Mouse (Mus musculus): Measurements from ENCODE around the gene Il18. TPM values are rescaled to one million over a fixed set of nuclear protein-coding genes. Genes with fewer than 3 reads are reported as not detected.

The Il18 gene
- polyA plus RNA-seq, 1 experiment from 2014 or later: 13.3 TPM

- Histone ChIP-seq H3K4me2 (ENCODE audit: low read depth, low read length) (no peak overlapping the region), H3K9ac (ENCODE audit: low read depth, low read length) (no peak overlapping the region), H3K27ac (ENCODE audit: low read length) (peak overlapping the region; percentile 8; the same call in 1 of the 2 replicates), H3K4me1 (ENCODE audit: control insufficient read depth, low read depth, low read length) (peaks cover 2% of the 10 kb centered on the region), H3K36me3 (ENCODE audit: control insufficient read depth, insufficient read depth) (peaks cover 3% of the 10 kb centered on the region; the same call in 1 of the 2 replicates), H3K4me3 (ENCODE audit: low read depth, low read length) (no peak overlapping the region), H3K27me3 (ENCODE audit: control insufficient read depth, insufficient read depth, low read depth, low read length) (no peaks in the 10 kb centered on the region), H3K9me3 (replicated peaks; ENCODE audit: control insufficient read depth, low read length) (no peaks in the 10 kb centered on the region)
- WGBS (ENCODE audit: insufficient replicate concordance): 48% methylated on average over 10 of the region's 10 CpGs
- ATAC-seq (ENCODE audit: low read depth): peak; percentile 5; the same call in 1 of the 2 replicates
Observed at GRCm38 (mm10) chr9:50590856-50591518, 36.4 kb downstream of the Il18 start.

- Histone ChIP-seq H3K36me3 (ENCODE audit: control insufficient read depth, insufficient read depth) (peaks cover 21% of the 10 kb centered on the region), H3K9me3 (replicated peaks; ENCODE audit: control insufficient read depth, low read length) (no peaks in the 10 kb centered on the region), H3K27ac (ENCODE audit: low read length) (no peak overlapping the region), H3K4me3 (ENCODE audit: low read depth, low read length) (no peak overlapping the region), H3K4me1 (ENCODE audit: control insufficient read depth, low read depth, low read length) (peaks cover 2% of the 10 kb centered on the region), H3K4me2 (ENCODE audit: low read depth, low read length) (no peak overlapping the region), H3K27me3 (ENCODE audit: control insufficient read depth, insufficient read depth, low read depth, low read length) (no peaks in the 10 kb centered on the region), H3K9ac (ENCODE audit: low read depth, low read length) (no peak overlapping the region)
- no peak for ATAC-seq (ENCODE audit: low read depth)
- WGBS (ENCODE audit: insufficient replicate concordance): 73% methylated on average over 9 of the region's 9 CpGs
Observed at GRCm38 (mm10) chr9:50592955-50593354, 38.3 kb downstream of the Il18 start.

- Histone ChIP-seq H3K27me3 (ENCODE audit: control insufficient read depth, insufficient read depth, low read depth, low read length) (no peaks in the 10 kb centered on the region), H3K36me3 (ENCODE audit: control insufficient read depth, insufficient read depth) (peaks cover 27% of the 10 kb centered on the region), H3K4me1 (ENCODE audit: control insufficient read depth, low read depth, low read length) (peaks cover 2% of the 10 kb centered on the region), H3K27ac (ENCODE audit: low read length) (no peak overlapping the region), H3K9me3 (replicated peaks; ENCODE audit: control insufficient read depth, low read length) (no peaks in the 10 kb centered on the region), H3K4me3 (ENCODE audit: low read depth, low read length) (no peak overlapping the region), H3K4me2 (ENCODE audit: low read depth, low read length) (no peak overlapping the region), H3K9ac (ENCODE audit: low read depth, low read length) (no peak overlapping the region)
- 61% methylated on average over 3 of the region's 3 CpGs for WGBS (ENCODE audit: insufficient replicate concordance)
- no peak for ATAC-seq (ENCODE audit: low read depth)
Observed at GRCm38 (mm10) chr9:50593544-50593943, 38.9 kb downstream of the Il18 start.

GRCm38 (mm10) chr9:50594794-50595417 is 40.3 kb downstream of the Il18 start:
- Histone ChIP-seq H3K27ac (ENCODE audit: low read length) (peak overlapping the region; percentile 81), H3K4me1 (ENCODE audit: control insufficient read depth, low read depth, low read length) (peaks cover 2% of the 10 kb centered on the region), H3K36me3 (ENCODE audit: control insufficient read depth, insufficient read depth) (peaks cover 36% of the 10 kb centered on the region), H3K4me2 (ENCODE audit: low read depth, low read length) (no peak overlapping the region), H3K27me3 (ENCODE audit: control insufficient read depth, insufficient read depth, low read depth, low read length) (no peaks in the 10 kb centered on the region), H3K9me3 (replicated peaks; ENCODE audit: control insufficient read depth, low read length) (no peaks in the 10 kb centered on the region), H3K9ac (ENCODE audit: low read depth, low read length) (no peak overlapping the region), H3K4me3 (ENCODE audit: low read depth, low read length) (no peak overlapping the region)
- ATAC-seq (ENCODE audit: low read depth): peak; percentile 84
- 65% methylated on average over 12 of the region's 12 CpGs for WGBS (ENCODE audit: insufficient replicate concordance)

GRCm38 (mm10) chr9:50596973-50597372 is 42.3 kb downstream of the Il18 start:
- Histone ChIP-seq H3K4me2 (ENCODE audit: low read depth, low read length) (no peak overlapping the region), H3K9ac (ENCODE audit: low read depth, low read length) (no peak overlapping the region), H3K9me3 (replicated peaks; ENCODE audit: control insufficient read depth, low read length) (no peaks in the 10 kb centered on the region), H3K36me3 (ENCODE audit: control insufficient read depth, insufficient read depth) (peaks cover 42% of the 10 kb centered on the region), H3K4me1 (ENCODE audit: control insufficient read depth, low read depth, low read length) (peaks cover 13% of the 10 kb centered on the region), H3K27me3 (ENCODE audit: control insufficient read depth, insufficient read depth, low read depth, low read length) (no peaks in the 10 kb centered on the region), H3K27ac (ENCODE audit: low read length) (no peak overlapping the region), H3K4me3 (ENCODE audit: low read depth, low read length) (no peak overlapping the region)
- no peak for ATAC-seq (ENCODE audit: low read depth)
- 87% methylated on average over 8 of the region's 8 CpGs for WGBS (ENCODE audit: insufficient replicate concordance)

- Histone ChIP-seq H3K4me1 (ENCODE audit: control insufficient read depth, low read depth, low read length) (peaks cover 30% of the 10 kb centered on the region), H3K9me3 (replicated peaks; ENCODE audit: control insufficient read depth, low read length) (no peaks in the 10 kb centered on the region), H3K27ac (ENCODE audit: low read length) (peak overlapping the region; percentile 89), H3K27me3 (ENCODE audit: control insufficient read depth, insufficient read depth, low read depth, low read length) (no peaks in the 10 kb centered on the region), H3K4me2 (ENCODE audit: low read depth, low read length) (peak overlapping the region; percentile 93), H3K9ac (ENCODE audit: low read depth, low read length) (peak overlapping the region; percentile 13; the same call in 1 of the 2 replicates), H3K4me3 (ENCODE audit: low read depth, low read length) (peak overlapping the region; percentile 90), H3K36me3 (ENCODE audit: control insufficient read depth, insufficient read depth) (peaks cover 39% of the 10 kb centered on the region)
- peak; percentile 30; the same call in 1 of the 2 replicates for ATAC-seq (ENCODE audit: low read depth)
- WGBS (ENCODE audit: insufficient replicate concordance): 9% methylated on average over 6 of the region's 6 CpGs
Observed at GRCm38 (mm10) chr9:50601536-50601935, 46.9 kb downstream of the Il18 start.

- H3K4me2 ChIP-seq (ENCODE audit: low read depth, low read length): peak overlapping the region; percentile 93
- WGBS (ENCODE audit: insufficient replicate concordance): 31% methylated on average over 7 of the region's 7 CpGs
- no peak for ATAC-seq (ENCODE audit: low read depth)
- peaks cover 30% of the 10 kb centered on the region for H3K4me1 ChIP-seq (ENCODE audit: control insufficient read depth, low read depth, low read length)
- no peaks in the 10 kb centered on the region for H3K27me3 ChIP-seq (ENCODE audit: control insufficient read depth, insufficient read depth, low read depth, low read length)
- H3K4me3 ChIP-seq (ENCODE audit: low read depth, low read length): peak overlapping the region; percentile 90
- no peaks in the 10 kb centered on the region for H3K9me3 ChIP-seq (replicated peaks; ENCODE audit: control insufficient read depth, low read length)
- peak overlapping the region; percentile 92 for H3K9ac ChIP-seq (ENCODE audit: low read depth, low read length)
- peak overlapping the region; percentile 89 for H3K27ac ChIP-seq (ENCODE audit: low read length)
- peaks cover 33% of the 10 kb centered on the region for H3K36me3 ChIP-seq (ENCODE audit: control insufficient read depth, insufficient read depth)
Observed at GRCm38 (mm10) chr9:50602055-50602845, 47.6 kb downstream of the Il18 start.

- H3K27ac ChIP-seq (ENCODE audit: low read length): peak within 1 kb of the TSS; percentile 89
- ATAC-seq (ENCODE audit: low read depth): peak; percentile 94
- under 1% methylated on average over 48 of the region's 48 CpGs for WGBS (ENCODE audit: insufficient replicate concordance)
- no peaks in the 10 kb centered on the region for H3K27me3 ChIP-seq (ENCODE audit: control insufficient read depth, insufficient read depth, low read depth, low read length)
- H3K4me2 ChIP-seq (ENCODE audit: low read depth, low read length): peak within 1 kb of the TSS; percentile 93
- peaks cover 30% of the 10 kb centered on the region for H3K4me1 ChIP-seq (ENCODE audit: control insufficient read depth, low read depth, low read length)
- peaks cover 26% of the 10 kb centered on the region for H3K36me3 ChIP-seq (ENCODE audit: control insufficient read depth, insufficient read depth)
- no peaks in the 10 kb centered on the region for H3K9me3 ChIP-seq (replicated peaks; ENCODE audit: control insufficient read depth, low read length)
- peak within 1 kb of the TSS; percentile 92 for H3K9ac ChIP-seq (ENCODE audit: low read depth, low read length)
- H3K4me3 ChIP-seq (ENCODE audit: low read depth, low read length): peak within 1 kb of the TSS; percentile 90
Observed at GRCm38 (mm10) chr9:50603189-50603997, 48.8 kb downstream of the Il18 start, which contains the start of the genes Sdhd and Timm8b. Gene Sdhd, minus strand, starts transcription at chr9:50603812. Gene Timm8b, plus strand, starts transcription at chr9:50603910.

Data from liver, embryonic 16.5 days (tissue).